Mouse (Mus musculus): ENCODE data around the gene Angptl4.
"Not testable (repeated sequence)": the region's sequence is repeated elsewhere in the genome, so short reads cannot be mapped to it uniquely, and the experiment has no call there.

The Angptl4 gene

GRCm38 (mm10) chr17:33756108-33756790 is 25.4 kb downstream of the Angptl4 start:
- peak; percentile 65 for DNase-seq (ENCODE audit: low read depth, low spot score)

- DNase-seq (ENCODE audit: low read depth, low spot score), result no peak
Measured at GRCm38 (mm10) chr17:33755418-33756107, 26.1 kb downstream of the Angptl4 start.

GRCm38 (mm10) chr17:33754656-33755055 is 27.0 kb downstream of the Angptl4 start:
- no peak for DNase-seq (ENCODE audit: low read depth, low spot score)

GRCm38 (mm10) chr17:33752297-33752696 is 29.3 kb downstream of the Angptl4 start:
- no peak for DNase-seq (ENCODE audit: low read depth, low spot score)

GRCm38 (mm10) chr17:33751181-33751580 is 30.4 kb downstream of the Angptl4 start:
- DNase-seq (ENCODE audit: low read depth, low spot score), result no peak

- DNase-seq (ENCODE audit: low read depth, low spot score), result no peak
Measured at GRCm38 (mm10) chr17:33749451-33749850, 32.2 kb downstream of the Angptl4 start.

GRCm38 (mm10) chr17:33746011-33746410 is 35.6 kb downstream of the Angptl4 start:
- peak; percentile 53 for DNase-seq (ENCODE audit: low read depth, low spot score)

GRCm38 (mm10) chr17:33744686-33745384 is 36.8 kb downstream of the Angptl4 start:
- no peak for DNase-seq (ENCODE audit: low read depth, low spot score)

GRCm38 (mm10) chr17:33742420-33742819 is 39.2 kb downstream of the Angptl4 start:
- no peak for DNase-seq (ENCODE audit: low read depth, low spot score)

GRCm38 (mm10) chr17:33733526-33733925 is 48.1 kb downstream of the Angptl4 start:
- not testable (repeated sequence) for DNase-seq (ENCODE audit: low read depth, low spot score)

GRCm38 (mm10) chr17:33732556-33733083 is 49.0 kb downstream of the Angptl4 start:
- not testable (repeated sequence) for DNase-seq (ENCODE audit: low read depth, low spot score)

GRCm38 (mm10) chr17:33729215-33729614 is 52.4 kb downstream of the Angptl4 start:
- no peak for DNase-seq (ENCODE audit: low read depth, low spot score)

- DNase-seq (ENCODE audit: low read depth, low spot score), result no peak
Measured at GRCm38 (mm10) chr17:33728396-33728795, 53.2 kb downstream of the Angptl4 start.

Data from skeletal muscle tissue, adult 2 months (tissue).